Mouse (Mus musculus): ENCODE measurements at regions not wholly inside any gene's neighbourhood (a gene's known extent, or its start where the extent isn't known, plus 50 kb on each side); places are given as distances from the start of the nearest gene placed in this dataset.

GRCm38 (mm10) chr8:29765831-29766230, 2318.4 kb downstream of the Poteg start:
- 62% methylated on average over 2 of the region's 2 CpGs for WGBS
- Histone ChIP-seq H3K4me1 (replicated peaks) (no peaks in the 10 kb centered on the region), H3K27ac (no peak overlapping the region), H3K9me3 (no peaks in the 10 kb centered on the region), H3K9ac (no peak overlapping the region), H3K36me3 (no peaks in the 10 kb centered on the region), H3K4me3 (no peak overlapping the region), H3K4me2 (no peak overlapping the region), H3K27me3 (no peaks in the 10 kb centered on the region)
- ATAC-seq (ENCODE audit: low FRiP score) = no peak

- Histone ChIP-seq H3K27ac (no peak overlapping the region), H3K9me3 (no peaks in the 10 kb centered on the region), H3K4me3 (no peak overlapping the region), H3K9ac (no peak overlapping the region), H3K27me3 (no peaks in the 10 kb centered on the region), H3K4me2 (no peak overlapping the region), H3K4me1 (replicated peaks) (no peaks in the 10 kb centered on the region), H3K36me3 (no peaks in the 10 kb centered on the region)
- ATAC-seq (ENCODE audit: low FRiP score) = no peak
- WGBS = 68% methylated on average over 1 of the region's 1 CpGs
Observed at GRCm38 (mm10) chr8:29766252-29766920, 2318.9 kb downstream of the Poteg start.

GRCm38 (mm10) chr8:29777081-29777785, 2329.8 kb downstream of the Poteg start:
- Histone ChIP-seq H3K36me3 (no peaks in the 10 kb centered on the region), H3K27me3 (no peaks in the 10 kb centered on the region), H3K9me3 (no peaks in the 10 kb centered on the region), H3K4me3 (no peak overlapping the region), H3K27ac (no peak overlapping the region), H3K9ac (no peak overlapping the region), H3K4me2 (no peak overlapping the region), H3K4me1 (replicated peaks) (no peaks in the 10 kb centered on the region)
- 72% methylated on average over 5 of the region's 5 CpGs for WGBS
- ATAC-seq (ENCODE audit: low FRiP score) = no peak

GRCm38 (mm10) chr8:29789207-29789606, 2341.7 kb downstream of the Poteg start:
- no peaks in the 10 kb centered on the region for H3K36me3 ChIP-seq
- H3K4me1 ChIP-seq (replicated peaks) = no peaks in the 10 kb centered on the region
- H3K27me3 ChIP-seq = no peaks in the 10 kb centered on the region
- H3K4me3 ChIP-seq = no peak overlapping the region
- H3K9ac ChIP-seq = no peak overlapping the region
- ATAC-seq (ENCODE audit: low FRiP score) = no peak
- peak overlapping the region; percentile 19; the same call in 1 of the 2 replicates for H3K27ac ChIP-seq
- H3K4me2 ChIP-seq = no peak overlapping the region
- no peaks in the 10 kb centered on the region for H3K9me3 ChIP-seq

- no peaks in the 10 kb centered on the region for H3K27me3 ChIP-seq
- H3K4me2 ChIP-seq = no peak overlapping the region
- H3K4me3 ChIP-seq = no peak overlapping the region
- H3K4me1 ChIP-seq (replicated peaks) = no peaks in the 10 kb centered on the region
- no peak overlapping the region for H3K27ac ChIP-seq
- ATAC-seq (ENCODE audit: low FRiP score) = no peak
- 81% methylated on average over 2 of the region's 2 CpGs for WGBS
- no peak overlapping the region for H3K9ac ChIP-seq
- no peaks in the 10 kb centered on the region for H3K36me3 ChIP-seq
- no peaks in the 10 kb centered on the region for H3K9me3 ChIP-seq
Observed at GRCm38 (mm10) chr8:29790029-29790428, 2342.6 kb downstream of the Poteg start.

- H3K4me3 ChIP-seq = no peak overlapping the region
- H3K27me3 ChIP-seq = no peaks in the 10 kb centered on the region
- H3K4me1 ChIP-seq (replicated peaks) = no peaks in the 10 kb centered on the region
- no peaks in the 10 kb centered on the region for H3K9me3 ChIP-seq
- no peak for ATAC-seq (ENCODE audit: low FRiP score)
- no peaks in the 10 kb centered on the region for H3K36me3 ChIP-seq
- H3K4me2 ChIP-seq = no peak overlapping the region
- WGBS = 71% methylated on average over 5 of the region's 5 CpGs
- no peak overlapping the region for H3K27ac ChIP-seq
- no peak overlapping the region for H3K9ac ChIP-seq
Observed at GRCm38 (mm10) chr8:29807274-29807673, 2359.8 kb downstream of the Poteg start.

GRCm38 (mm10) chr8:29836044-29836443, 2388.6 kb downstream of the Poteg start:
- H3K4me1 ChIP-seq (replicated peaks) = no peaks in the 10 kb centered on the region
- H3K27ac ChIP-seq = no peak overlapping the region
- no peak for ATAC-seq (ENCODE audit: low FRiP score)
- no peaks in the 10 kb centered on the region for H3K9me3 ChIP-seq
- no peaks in the 10 kb centered on the region for H3K27me3 ChIP-seq
- H3K4me2 ChIP-seq = no peak overlapping the region
- no peaks in the 10 kb centered on the region for H3K36me3 ChIP-seq
- no peak overlapping the region for H3K4me3 ChIP-seq
- H3K9ac ChIP-seq = no peak overlapping the region
- WGBS = 88% methylated on average over 2 of the region's 2 CpGs
